Mouse (Mus musculus) heart, adult 18-20 months (tissue): ENCODE data around the gene Rbck1. TPM values are rescaled to one million over a fixed set of nuclear protein-coding genes. Genes with fewer than 3 reads are reported as not detected.
"Not testable (repeated sequence)": the region's sequence is repeated elsewhere in the genome, so short reads cannot be mapped to it uniquely, and the experiment has no call there.

Experiments used
- DNase-seq, 2 experiments: peaks; one replicate each; pipeline ENCODE4 v3.0.0; 2021 to 2022; ENCODE audit warnings: mixed read lengths in 1 of 2
- total RNA-seq, 2 experiments: library from RNA; stranded (reverse); gene quantifications; 2 replicates each; pipeline ENCODE4 v1.2.3; 2021

The Rbck1 gene
- total RNA-seq, 2 experiments from 2014 or later: 45.8 to 46.9 TPM

DNA sequence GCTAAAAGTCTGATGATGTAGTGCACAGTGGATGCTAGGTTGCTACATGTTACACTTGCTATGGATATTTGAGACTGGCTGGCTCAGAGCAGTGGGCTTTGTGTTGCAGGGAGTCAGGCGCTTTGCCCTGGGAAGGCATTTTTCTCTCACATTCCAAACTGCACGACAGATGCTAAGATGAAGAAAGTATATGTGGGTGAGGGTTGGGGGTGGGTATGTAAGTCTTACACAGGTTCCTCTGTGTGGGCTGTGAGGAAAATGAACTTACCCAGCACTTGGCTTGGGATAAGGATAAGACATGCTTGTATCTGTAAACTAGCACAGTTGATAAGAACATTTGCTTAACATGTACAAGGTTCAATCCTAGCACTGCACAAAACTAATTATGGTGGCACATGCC lies 29.6 kb downstream of the Rbck1 start:
- no peak for DNase-seq

GRCm38 (mm10) chr2:152294541-152294940 lies 37.9 kb downstream of the Rbck1 start:
- DNase-seq: no peak

DNA sequence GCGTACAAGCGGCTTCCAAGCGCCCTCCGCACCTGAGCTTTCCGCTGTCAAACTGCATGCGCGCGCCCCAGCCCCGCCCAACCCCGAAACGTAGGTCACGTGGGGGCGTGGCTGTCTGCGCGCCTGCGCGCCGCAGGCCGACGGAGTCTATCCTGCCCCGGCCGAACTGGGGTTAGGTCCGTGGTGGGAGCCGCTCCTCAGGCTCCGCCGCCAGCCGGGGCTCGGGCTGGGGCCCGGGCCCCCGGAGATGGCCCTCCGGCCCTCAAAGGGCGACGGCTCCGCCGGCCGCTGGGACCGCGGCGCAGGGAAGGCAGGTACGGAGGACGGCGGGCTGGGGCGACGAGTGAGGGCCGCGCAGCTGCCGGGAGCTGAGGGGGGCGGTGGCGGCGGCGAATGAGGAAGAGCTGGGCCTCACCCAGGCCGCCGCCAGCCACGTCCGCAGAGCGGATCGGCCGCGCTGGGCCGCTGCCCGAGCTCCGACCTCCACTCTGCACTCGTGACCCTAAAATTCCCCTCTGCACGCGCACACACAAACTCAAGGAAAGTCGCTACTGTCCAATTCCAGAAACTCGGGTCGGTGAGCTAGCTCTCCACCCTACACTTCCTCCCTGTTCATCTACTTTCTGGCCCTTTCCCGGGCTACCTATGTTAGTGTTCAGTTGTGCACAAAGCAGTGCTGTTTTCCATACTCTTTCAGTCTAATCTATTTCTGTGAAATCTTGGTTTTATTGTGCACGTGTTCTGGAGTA lies 38.6 kb downstream of the Rbck1 start, which contains the start of gene Tbc1d20:
Tbc1d20 (plus strand) TSS at position 102 of the 749 bp plus-strand sequence.
- peak; percentile 91 to 95 for DNase-seq

GRCm38 (mm10) chr2:152293179-152293726 lies 39.2 kb downstream of the Rbck1 start:
- peak in 1 of 2 experiments; percentile 10 for DNase-seq

DNA sequence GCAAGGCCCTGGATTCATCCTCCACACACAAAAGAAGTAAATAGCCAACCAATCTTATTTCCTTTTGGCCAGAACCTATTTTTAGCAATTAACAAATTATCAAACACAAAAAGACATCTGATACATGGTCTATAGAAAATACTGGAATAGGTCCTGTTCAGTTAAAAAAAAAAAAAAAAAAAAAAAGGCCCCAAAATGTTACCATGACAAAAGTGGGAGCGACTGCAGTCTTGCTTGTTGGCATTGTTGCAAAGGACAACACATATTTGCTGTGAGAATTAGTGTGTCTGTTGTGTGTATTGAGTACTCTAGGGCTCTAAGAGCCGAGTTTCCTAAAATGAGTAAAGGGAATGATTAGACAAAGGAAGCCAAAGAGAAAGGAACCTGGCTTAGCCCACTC lies 40.0 kb downstream of the Rbck1 start:
- no peak for DNase-seq

- DNase-seq: not testable (repeated sequence)
These were observed 42.8 kb downstream of the Rbck1 start for GRCm38 (mm10) chr2:152289623-152290022.

DNA sequence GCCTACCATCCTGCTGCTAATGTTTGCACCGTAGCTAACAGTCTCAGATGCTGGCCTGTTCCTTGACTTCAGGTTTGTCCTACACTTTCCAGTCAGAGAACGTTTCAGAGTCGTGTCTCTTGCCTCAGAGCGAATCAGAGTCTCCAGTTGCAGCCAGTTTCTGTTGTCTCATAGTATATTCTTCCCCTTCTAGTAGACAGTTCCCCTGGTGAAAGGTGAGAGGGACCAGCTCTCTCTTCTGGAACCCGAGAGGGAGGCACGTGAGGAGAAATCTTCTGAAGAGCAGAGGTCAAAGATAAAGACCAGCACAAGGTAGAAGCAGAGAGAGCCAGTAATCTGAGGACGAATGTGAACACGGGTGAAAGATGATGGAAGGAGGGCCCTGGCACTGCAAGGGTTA lies 44.4 kb downstream of the Rbck1 start:
- no peak for DNase-seq

DNA sequence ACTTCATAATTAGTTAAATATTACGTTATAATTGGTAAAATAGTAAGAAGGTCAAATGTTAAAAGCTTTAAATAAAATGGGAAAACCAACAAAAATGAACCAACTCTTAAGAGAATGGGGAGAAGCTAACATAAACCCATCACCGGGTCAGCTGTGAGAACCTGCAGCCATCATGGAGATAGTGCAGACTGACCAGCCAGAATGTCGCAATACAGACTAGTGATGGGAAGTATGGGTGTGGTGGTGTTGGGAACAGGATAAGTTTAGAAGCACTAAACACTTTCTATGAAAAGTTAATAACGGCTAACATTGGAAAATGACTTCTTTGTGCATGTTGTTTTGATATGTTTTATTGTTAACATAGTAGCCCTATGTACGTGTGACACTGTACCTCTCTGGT lies 44.9 kb downstream of the Rbck1 start:
- no peak for DNase-seq

GRCm38 (mm10) chr2:152281407-152281806 lies 51.0 kb downstream of the Rbck1 start:
- DNase-seq: peak in 1 of 2 experiments; percentile 33

DNA sequence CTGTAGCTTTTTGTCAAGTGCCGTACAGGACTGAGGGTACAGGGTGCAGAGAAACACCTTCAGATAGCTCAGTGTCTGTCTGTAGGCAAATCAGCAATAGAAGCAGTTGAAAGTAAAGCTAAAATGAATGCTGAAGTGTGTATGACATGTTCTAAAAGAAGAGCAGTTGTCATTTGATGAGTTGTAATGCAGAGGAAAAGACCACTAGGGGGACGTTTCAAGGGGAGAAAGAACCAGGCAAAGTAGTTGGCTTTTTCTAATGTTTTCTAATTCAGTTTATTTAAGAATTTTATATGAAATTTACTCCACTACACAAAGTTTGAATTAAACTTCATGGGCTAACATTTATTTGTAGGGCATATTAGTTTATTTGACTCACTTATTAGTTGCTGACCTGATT lies 58.8 kb downstream of the Rbck1 start:
- DNase-seq: no peak

Other genes starting within 250 kb of the Rbck1 start
- 10 to 100 TPM; 18.8 to 20.3 TPM for gene Srxn1, start 227.1 kb downstream of the Rbck1 start, total RNA-seq
- gene Tcf15, start 189.1 kb downstream of the Rbck1 start, total RNA-seq: 10 to 100 TPM; 16.4 to 18.9 TPM
- 10 to 100 TPM; 96.8 to 97.5 TPM for gene Csnk2a1, start 105.8 kb downstream of the Rbck1 start, total RNA-seq
- gene Tbc1d20, start 38.8 kb downstream of the Rbck1 start, total RNA-seq: 10 to 100 TPM; 40.2 to 48.8 TPM
- gene Trib3, start 11.4 kb upstream of the Rbck1 start, total RNA-seq: 1 to 10 TPM; 2.8 to 3.8 TPM
- gene Nrsn2, start 44.0 kb upstream of the Rbck1 start, total RNA-seq: not detected
- 1 to 10 TPM; 5.7 to 5.8 TPM for gene Sox12, start 65.4 kb upstream of the Rbck1 start, total RNA-seq
- gene Zcchc3, start 82.4 kb upstream of the Rbck1 start, total RNA-seq: 1 to 10 TPM; 5.0 to 5.8 TPM
- gene 6820408C15Rik, start 82.9 kb upstream of the Rbck1 start, total RNA-seq: 1 to 10 TPM; 1.6 to 2.4 TPM
- not detected for gene Defb23, start 132.0 kb upstream of the Rbck1 start, total RNA-seq
- not detected for gene Defb20, start 144.4 kb upstream of the Rbck1 start, total RNA-seq
- not detected for gene Defb22, start 157.5 kb upstream of the Rbck1 start, total RNA-seq
- gene Defb26, start 179.0 kb upstream of the Rbck1 start, total RNA-seq: not detected
- not detected for gene Defb28, start 185.6 kb upstream of the Rbck1 start, total RNA-seq
- gene Defb29, start 207.4 kb upstream of the Rbck1 start, total RNA-seq: not detected
- gene Gm17416, start 236.7 kb upstream of the Rbck1 start, total RNA-seq: not detected
- gene Defb21, start 240.1 kb upstream of the Rbck1 start, total RNA-seq: not detected
- not detected for gene Defb19, start 247.7 kb upstream of the Rbck1 start, total RNA-seq